Mouse (Mus musculus) right cerebral cortex, postnatal 25 days (tissue): ENCODE measurements around the gene Eif3g.

Experiments
- DNase-seq: peaks from one replicate; pipeline ENCODE4 v3.0.0; 2022

Eif3g gene

DNA sequence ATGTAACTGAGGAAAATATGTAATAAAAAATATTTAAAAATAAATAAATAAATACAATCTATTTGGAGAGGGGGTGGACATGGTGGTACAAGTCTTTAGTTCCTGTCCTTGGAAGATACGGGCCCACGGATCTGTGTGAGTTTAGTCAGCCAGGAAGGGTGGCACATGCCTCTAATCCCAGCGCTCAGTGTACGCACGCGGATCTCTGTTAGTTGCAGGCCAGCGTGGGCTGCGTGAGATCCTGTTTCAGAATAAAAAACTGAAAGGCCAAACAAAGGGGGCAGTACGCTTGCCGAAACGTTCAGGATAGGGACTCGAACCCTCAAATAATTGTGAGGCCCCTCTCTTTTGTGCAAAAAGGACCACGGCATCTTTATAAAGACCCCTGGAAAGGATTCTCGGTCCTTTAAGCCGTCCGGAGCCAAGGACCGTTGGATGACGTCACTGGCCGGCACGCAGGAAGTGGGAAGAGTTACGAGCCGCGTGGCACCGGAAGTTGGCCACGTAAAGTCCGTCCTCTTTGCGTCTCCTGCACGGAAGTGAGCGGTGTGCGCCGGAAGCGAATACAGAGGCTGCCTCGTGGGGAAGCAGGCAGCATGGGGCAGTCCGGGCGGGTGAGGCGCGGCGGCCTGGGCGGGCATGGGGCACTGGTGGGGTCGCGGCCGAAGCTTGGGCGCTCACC lies 10.6 kb downstream of the Eif3g start, which contains the start of gene Ppan:
Gene Ppan, plus strand, starts transcription at position 472 of the 682 bp plus-strand sequence.
- DNase-seq = peak; percentile 95

DNA sequence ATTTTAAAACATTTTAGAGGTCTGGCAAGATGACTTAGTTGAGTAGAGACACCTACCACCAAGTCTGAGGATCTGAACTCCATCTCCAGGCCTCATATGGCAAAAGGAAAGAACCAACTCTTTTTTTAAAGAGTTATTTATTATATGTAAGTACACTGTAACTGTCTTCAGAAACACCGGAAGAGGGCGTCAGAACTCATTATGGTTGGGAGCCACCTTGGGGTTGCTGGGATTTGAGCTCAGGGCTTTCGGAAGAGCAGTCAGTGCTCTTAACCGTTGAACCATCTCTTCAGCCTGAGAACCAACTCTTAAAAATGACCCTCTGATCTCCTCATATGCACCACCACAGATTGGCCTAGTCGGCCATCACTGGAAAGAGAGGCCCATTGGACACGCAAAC lies 11.2 kb downstream of the Eif3g start:
- no peak for DNase-seq

- no peak for DNase-seq
Measured at GRCm38 (mm10) chr9:20886563-20886962, 11.9 kb downstream of the Eif3g start.

DNA sequence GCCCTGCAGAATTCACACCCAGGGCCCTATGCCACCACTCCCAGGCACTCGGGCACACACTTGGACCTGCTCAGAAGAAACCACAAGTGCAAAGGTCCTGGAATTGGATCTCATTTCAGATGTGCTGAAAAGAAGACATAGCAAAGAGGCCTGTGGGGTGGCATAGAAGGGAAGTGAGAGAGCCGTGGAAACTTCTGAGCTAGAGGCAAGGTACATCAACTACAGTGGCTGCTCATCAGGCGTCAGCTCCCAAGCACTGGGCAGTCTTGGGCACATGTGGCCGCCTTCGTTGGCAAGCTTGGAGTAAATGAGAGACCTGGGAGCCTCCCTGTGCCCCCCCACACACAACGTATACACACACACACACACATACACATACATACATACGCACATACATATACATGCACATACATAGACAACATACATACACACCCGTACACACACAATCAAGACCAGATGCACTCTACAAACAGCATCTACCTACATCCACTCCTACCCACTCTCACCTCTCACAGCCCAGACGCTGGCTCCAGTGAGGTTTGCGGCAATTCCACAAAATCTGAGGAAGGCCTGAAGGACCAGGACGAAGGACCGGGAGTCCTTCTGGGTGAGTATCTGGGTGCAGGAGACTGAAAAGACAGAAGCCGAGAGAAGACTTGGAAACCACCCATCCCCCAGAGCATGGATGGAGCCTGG lies 19.2 kb downstream of the Eif3g start, which contains the start of gene Angptl6:
Gene Angptl6, minus strand, starts transcription at position 631 of the 696 bp plus-strand sequence.
- no peak for DNase-seq

DNA sequence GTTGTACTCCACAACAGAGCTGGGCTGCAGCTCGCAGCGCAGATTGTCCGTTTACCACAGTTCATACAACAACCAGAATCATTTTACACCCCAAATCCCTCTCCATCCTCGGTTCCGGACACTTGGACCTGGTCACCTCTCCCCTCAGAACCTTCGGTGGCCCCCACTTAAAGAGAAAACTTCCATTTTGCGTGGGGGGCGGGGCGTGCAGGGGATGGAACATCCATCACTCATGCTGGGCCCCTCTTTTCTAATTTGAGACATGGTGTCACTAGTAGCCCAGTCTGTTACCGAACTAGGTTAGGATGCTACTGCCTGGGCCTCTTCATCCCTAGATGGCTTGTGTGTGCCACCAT lies 19.7 kb downstream of the Eif3g start:
- no peak for DNase-seq

DNA sequence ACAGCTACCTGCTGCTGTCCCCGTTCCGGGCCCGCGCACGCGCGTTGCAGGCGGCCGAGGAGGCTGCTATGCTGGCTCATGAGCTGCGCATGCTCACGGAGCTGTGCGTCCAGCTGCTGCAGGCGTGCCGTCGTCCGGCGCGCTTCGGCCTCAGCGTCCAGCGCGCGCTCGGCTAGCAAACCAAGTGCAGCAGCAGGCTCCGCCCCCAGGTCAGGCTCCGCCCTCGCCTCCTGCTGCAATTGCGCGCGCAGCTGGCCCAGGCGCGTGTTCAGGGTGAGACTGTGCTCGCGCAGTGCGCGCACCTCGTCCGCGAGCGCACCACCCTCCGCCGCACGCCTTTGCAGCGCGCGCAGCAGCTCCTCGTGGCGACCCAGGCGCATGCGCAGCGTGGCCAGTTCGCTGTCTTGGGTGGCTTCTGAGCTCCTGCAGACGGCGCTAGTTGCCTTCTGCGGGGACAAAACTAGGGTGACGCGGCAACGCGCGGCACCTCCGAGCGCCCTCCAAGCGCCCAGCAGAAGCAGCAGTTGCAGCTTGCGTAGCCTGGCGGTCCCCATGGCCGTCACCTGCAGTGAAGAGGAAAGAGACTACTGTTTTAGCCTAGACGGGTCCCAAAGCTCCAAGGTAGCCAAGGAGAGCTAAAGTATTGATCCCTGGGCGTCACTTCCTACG lies 20.2 kb downstream of the Eif3g start:
- peak; percentile 100 for DNase-seq

DNA sequence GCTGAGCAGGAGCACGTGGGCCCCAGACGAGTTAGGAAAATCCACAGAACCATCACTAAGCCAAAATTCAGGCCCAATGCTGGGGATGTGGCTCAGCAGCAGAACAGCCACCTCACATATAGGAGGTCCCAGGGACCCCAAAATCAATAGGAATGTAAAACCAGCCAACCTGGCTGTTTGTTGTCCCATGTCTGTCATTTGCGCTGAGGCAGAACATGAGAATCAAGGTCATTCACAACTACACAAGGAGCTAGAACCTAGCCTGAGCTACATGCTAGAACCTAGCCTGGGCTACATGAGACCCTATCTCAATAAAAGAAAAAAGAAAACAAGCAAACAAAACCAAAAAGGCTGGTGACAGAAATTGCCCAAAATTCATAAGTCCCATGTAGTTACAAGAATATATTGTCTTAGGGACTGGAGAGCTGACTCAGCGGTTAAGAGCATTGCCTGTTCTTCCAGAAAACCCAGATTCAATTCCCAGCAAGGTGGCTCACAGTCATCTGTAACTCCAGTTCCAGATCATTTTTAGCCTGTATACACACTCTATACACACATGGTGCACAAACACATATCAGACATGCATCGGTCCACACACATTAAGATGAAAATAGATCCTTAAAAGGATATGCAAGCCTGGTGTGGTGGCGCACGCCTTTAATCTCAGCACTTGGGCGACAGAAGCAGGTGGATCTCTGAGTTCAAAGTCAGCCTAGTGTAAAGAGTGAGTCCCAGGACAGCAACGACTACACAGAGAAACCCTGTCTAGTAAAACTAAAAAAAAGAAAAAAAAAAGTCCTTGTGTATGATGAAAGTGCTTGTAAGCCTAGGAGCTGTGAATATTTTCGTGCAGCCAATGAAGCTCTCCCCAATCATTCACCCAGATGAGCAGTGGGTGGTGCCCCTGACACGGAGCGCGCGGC lies 21.0 kb downstream of the Eif3g start:
- DNase-seq = no peak

DNA sequence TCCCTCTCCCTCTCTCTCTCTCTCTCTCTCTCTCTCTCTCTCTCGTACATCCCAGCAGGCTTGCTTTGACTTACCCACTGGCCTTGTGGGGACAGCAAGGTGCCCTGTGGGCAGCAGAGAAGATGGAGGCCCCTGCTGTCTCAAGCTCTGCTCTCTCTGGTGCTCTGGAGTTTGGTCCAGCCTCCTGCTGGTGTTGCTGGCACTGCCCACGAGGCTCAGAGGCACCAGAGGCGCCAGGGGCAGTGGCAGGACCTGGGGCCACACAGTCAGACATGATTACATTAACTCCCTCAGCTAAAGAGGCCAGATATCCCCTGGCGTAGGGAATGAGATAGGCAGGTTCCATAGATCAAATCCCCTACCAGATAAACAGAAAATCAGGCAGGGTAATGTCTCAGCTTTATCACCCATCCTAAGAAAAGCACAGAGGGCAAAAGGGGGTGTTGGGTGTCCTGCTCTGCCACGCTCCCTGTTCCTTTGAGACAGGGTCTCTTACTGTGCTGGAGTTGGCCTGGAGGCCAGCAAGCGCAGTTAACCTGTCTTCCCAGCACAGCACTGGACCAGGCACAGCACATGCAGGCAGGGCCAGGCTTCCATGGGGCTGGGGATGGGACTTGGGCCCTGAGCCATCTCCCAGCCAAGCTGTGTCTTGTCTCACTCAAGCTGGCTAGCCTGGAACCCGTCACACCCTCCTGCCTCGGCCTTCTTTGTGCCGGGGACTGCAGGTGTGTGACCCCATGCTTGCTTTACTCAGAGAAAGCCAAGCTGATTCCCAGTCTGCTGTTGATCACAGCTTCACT lies 21.9 kb downstream of the Eif3g start:
- no peak for DNase-seq

- DNase-seq = peak; percentile 53
Measured at GRCm38 (mm10) chr9:20875021-20875790, 23.2 kb downstream of the Eif3g start.

- no peak for DNase-seq
Measured at GRCm38 (mm10) chr9:20873521-20873920, 24.9 kb downstream of the Eif3g start.

DNA sequence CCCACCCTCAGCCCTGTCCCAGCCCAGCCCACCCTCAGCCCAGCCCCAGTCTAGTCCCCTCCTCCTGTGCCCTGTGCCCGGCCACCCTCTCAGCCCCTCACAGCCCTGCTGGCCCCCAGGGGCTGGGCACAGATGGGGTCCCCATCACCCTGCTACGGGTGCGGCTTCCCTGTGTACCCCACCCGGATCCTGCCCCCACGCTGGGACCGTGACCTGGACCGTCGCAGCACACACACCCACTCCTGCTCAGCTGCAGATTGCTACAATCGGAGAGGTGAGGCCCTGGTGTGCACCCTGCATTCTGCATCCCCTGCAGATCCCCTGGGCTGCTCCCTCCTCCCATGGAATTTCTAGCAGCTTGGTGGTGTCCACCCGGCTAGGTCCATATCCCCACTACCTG lies 25.4 kb downstream of the Eif3g start:
- no peak for DNase-seq

DNA sequence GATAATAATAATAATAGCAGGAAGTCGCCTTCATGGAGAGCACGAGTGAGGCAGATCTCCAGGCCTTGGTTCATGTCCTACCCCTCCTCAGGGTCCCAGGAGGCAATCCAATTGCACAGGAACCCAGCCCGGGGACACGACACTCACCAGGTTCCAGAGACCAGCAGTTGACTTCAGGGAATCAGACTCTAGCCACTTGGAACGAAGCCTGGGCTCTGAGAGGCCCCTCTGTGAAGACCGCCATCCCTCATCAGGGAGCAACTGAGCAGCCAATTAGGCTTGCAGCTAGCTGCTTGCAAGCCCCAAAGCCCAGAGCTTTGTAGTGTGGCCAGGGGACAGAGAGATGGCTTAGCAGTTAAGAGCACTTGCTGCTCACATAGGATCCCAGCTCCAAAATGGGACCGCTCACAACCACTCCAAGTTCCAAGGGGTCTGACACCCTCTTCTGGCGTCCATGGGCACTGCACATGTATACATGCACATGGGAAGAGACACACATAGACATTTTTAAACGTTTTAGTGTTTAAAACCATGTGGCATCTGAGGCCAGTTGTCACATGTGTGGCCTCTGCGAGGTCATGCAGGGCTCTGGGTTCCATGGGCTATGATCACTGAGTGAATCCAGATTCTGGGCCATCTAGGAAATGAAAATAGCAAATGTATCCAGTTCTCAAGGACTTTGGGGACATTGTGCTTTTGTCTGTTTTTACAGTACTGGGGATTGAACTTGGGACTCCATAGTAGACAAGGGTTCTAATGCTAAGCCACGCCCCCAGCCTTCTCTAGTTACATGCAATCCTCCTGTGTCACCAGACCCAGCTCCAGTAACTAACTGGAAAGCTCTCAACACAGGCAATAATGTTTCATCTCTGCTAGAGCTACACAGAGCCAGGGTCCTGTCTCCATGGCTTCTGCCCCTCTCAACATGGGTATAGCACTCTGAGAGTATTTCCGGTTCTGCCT lies 27.9 kb downstream of the Eif3g start:
- DNase-seq = no peak

- no peak for DNase-seq
Measured at GRCm38 (mm10) chr9:20869246-20869645, 29.2 kb downstream of the Eif3g start.

GRCm38 (mm10) chr9:20868448-20869001 lies 29.9 kb downstream of the Eif3g start, which contains the start of gene A230050P20Rik:
TSS of gene A230050P20Rik (plus strand) at chr9:20868642.
- DNase-seq = peak; percentile 83

DNA sequence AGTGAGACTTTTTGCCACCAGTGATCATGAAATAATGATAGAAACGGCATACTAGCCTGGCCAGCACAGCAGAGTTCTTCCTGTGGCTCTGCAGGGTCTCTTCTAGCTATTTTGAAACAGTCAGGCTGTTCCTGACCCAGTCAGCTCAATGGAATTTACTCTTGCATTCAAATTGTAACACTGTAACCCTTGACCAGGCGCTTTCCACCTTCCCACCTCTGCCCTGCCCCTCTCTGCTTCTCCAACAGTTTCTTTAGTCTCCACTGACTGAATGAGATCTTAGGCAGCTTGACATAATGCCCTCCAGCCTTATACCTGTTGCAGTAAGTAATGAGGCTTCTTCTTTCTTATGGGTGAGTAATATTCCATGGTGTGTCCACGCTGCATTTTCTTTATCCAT lies 31.5 kb downstream of the Eif3g start:
- no peak for DNase-seq

DNA sequence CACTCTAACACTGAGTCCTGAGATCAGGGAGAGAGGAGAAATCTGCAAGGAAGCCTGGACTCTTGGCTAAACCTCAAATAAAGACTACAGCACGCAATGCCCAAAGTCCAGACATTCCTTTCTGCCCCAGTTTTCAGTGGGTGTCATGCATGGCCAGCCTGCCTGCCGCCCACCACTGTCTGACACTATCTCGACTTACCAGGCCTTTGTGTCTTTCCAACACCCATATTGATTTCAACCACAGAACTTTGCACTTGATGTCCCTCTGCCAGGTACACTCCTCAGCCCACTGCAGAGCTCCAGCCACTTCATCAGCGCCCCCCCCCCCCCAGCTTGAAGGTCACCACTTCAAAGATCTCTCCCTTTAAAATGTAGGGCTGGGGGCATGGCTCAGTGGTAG lies 36.2 kb downstream of the Eif3g start:
- DNase-seq = no peak

- DNase-seq = no peak
Measured at GRCm38 (mm10) chr9:20861821-20862220, 36.6 kb downstream of the Eif3g start.

DNA sequence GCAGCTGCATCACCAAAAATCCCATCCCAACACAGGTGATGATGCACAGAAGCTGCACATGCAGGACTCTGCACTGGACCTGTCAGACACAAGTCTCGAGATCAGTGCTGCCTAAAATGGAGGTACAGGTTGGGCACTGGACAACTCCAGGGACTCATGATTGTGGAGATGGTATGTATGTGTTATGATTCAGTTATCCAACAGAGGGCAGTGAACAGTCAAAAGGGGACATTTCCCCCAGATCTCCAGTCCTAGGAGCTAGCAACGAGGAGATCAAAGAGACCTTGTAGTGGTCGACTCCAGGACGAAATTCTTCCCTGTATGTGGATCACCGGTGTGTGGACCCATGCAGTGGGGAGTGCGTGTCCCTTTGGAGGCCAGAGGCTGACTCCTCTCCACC lies 38.5 kb downstream of the Eif3g start:
- DNase-seq = no peak

GRCm38 (mm10) chr9:20857131-20857530 lies 41.3 kb downstream of the Eif3g start:
- no peak for DNase-seq

DNA sequence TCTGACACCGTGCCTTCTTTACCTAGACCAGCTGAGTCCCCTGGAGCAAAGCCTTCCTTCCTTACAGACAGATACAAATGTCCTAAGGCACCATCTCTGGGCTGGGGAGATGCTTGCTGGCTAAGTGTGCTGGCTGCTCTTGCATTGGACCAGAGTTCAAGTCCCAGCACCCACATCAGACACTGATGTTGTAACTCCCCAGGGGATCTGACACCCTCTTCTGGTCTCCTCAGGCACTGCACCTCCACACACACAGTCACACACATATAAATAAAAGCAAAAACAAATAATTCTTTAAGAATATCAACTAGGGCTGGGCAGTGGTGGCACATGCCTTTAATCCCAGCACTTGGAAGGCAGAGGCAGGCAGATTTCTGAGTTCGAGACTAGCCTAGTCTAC lies 48.2 kb downstream of the Eif3g start:
- DNase-seq = no peak
